Mouse (Mus musculus) neural tube, embryonic 11.5 days (tissue): Measurements from ENCODE around the gene Bhlhe41. TPM values are rescaled to one million over a fixed set of nuclear protein-coding genes. Genes with fewer than 3 reads are reported as not detected.

Source experiments
- ATAC-seq: fragments of 200-750 bp; cut with Nextera tagmentation; 2 replicates; pipeline ENCODE4 v1.8.0; 2017; ENCODE audit warnings: moderate number of reproducible peaks, mild to moderate bottlenecking, moderate TSS enrichment, moderate library complexity; ENCODE audit not compliant: insufficient read depth, low FRiP score, low TSS enrichment
- DNase-seq: peaks from one replicate; pipeline ENCODE4 v3.0.0-alpha.2; 2015; ENCODE audit warnings: low spot score
- H3K27ac ChIP-seq: fragments of 300-500 bp; sonication (generic); 2 replicates; pipeline ENCODE4 v1.5.1; 2014; ENCODE audit warnings: low read depth, mild to moderate bottlenecking, low read length
- H3K27me3 ChIP-seq: fragments of 300-500 bp; sonication (generic); 2 replicates; pipeline ENCODE4 v1.6.1; 2014; ENCODE audit warnings: mild to moderate bottlenecking, low read length, mixed read lengths; ENCODE audit not compliant: control insufficient read depth, insufficient read depth
- H3K36me3 ChIP-seq: fragments of 300-500 bp; sonication (generic); 2 replicates; pipeline ENCODE4 v1.6.1; 2014; ENCODE audit warnings: mild to moderate bottlenecking, low read length, moderate library complexity, mixed read lengths; ENCODE audit not compliant: control insufficient read depth, insufficient read depth
- H3K4me1 ChIP-seq: fragments of 300-500 bp; sonication (generic); 2 replicates; pipeline ENCODE4 v1.6.1; 2014; ENCODE audit warnings: low read length, mixed read lengths; ENCODE audit not compliant: control insufficient read depth, insufficient read depth
- H3K4me2 ChIP-seq: fragments of 300-500 bp; sonication (generic); 2 replicates; pipeline ENCODE4 v1.6.1; 2014; ENCODE audit warnings: low read depth, mild to moderate bottlenecking, moderate library complexity
- H3K4me3 ChIP-seq: fragments of 300-500 bp; sonication (generic); 2 replicates; pipeline ENCODE4 v1.5.1; 2014; ENCODE audit warnings: low read depth, low read length
- H3K9ac ChIP-seq: fragments of 300-500 bp; sonication (generic); 2 replicates; pipeline ENCODE4 v1.6.1; 2014; ENCODE audit warnings: mild to moderate bottlenecking, low read length
- H3K9me3 ChIP-seq: fragments of 300-500 bp; sonication (generic); 2 replicates; pipeline ENCODE4 v1.6.1; 2016; ENCODE audit warnings: low read length; ENCODE audit not compliant: control insufficient read depth
- WGBS: fragments of 180-500 bp; shearing (Covaris S2); extraction: QIAGEN DNeasy Blood & Tissue Kit; methylation state at CpG from one replicate; pipeline ENCODE4 v1.1.7; 2014; 5-methylcytosine and 5-hydroxymethylcytosine counted together
- polyA plus RNA-seq: library from polyadenylated mRNA; unstranded; fragments of >200 nt; fragmentation: Nextera tagmentation; extraction: Ambion mirVana; gene quantifications from 2 replicates; pipeline ENCODE4 v1.2.1, GENCODE M21; 2014

The Bhlhe41 gene
- polyA plus RNA-seq, 1 experiment from 2014 or later = 1.0 TPM

- H3K4me3 ChIP-seq = no peak overlapping the region
- no peaks in the 10 kb centered on the region for H3K9me3 ChIP-seq
- H3K36me3 ChIP-seq = no peaks in the 10 kb centered on the region
- DNase-seq (no peak), ATAC-seq (no peak)
- H3K4me1 ChIP-seq = no peaks in the 10 kb centered on the region
- no peak overlapping the region for H3K9ac ChIP-seq
- H3K27me3 ChIP-seq = no peaks in the 10 kb centered on the region
- WGBS = 89% methylated on average over 9 of the region's 9 CpGs
- no peak overlapping the region for H3K27ac ChIP-seq
- no peak overlapping the region for H3K4me2 ChIP-seq
Observed at GRCm38 (mm10) chr6:145876986-145877735, 11.8 kb upstream of the Bhlhe41 start.

GRCm38 (mm10) chr6:145873354-145873753, 8.0 kb upstream of the Bhlhe41 start:
- no peak overlapping the region for H3K4me2 ChIP-seq
- H3K27me3 ChIP-seq = no peaks in the 10 kb centered on the region
- 87% methylated on average over 8 of the region's 8 CpGs for WGBS

GRCm38 (mm10) chr6:145872010-145872409, 6.7 kb upstream of the Bhlhe41 start:
- Histone ChIP-seq H3K27me3 (0 out of 2 replicates have a peak, but pooled peaks cover 6% of the 10 kb centered on the region), H3K27ac (no peak overlapping the region), H3K9me3 (no peaks in the 10 kb centered on the region), H3K4me1 (no peaks in the 10 kb centered on the region), H3K4me2 (no peak overlapping the region), H3K9ac (no peak overlapping the region), H3K36me3 (no peaks in the 10 kb centered on the region), H3K4me3 (no peak overlapping the region)
- ATAC-seq (no peak), DNase-seq (no peak)
- 95% methylated on average over 7 of the region's 7 CpGs for WGBS

More at GRCm38 (mm10) chr6:145873354-145873753, 8.0 kb upstream of the Bhlhe41 start:
- Histone ChIP-seq H3K36me3 (no peaks in the 10 kb centered on the region), H3K4me3 (no peak overlapping the region), H3K4me1 (no peaks in the 10 kb centered on the region), H3K27ac (no peak overlapping the region), H3K9ac (no peak overlapping the region), H3K9me3 (no peaks in the 10 kb centered on the region)
- ATAC-seq (no peak), DNase-seq (no peak)

GRCm38 (mm10) chr6:145870991-145871390, 5.6 kb upstream of the Bhlhe41 start:
- Histone ChIP-seq H3K27me3 (peaks cover 12% of the 10 kb centered on the region), H3K4me2 (no peak overlapping the region), H3K4me1 (peaks cover 5% of the 10 kb centered on the region; the same call in 1 of the 2 replicates), H3K36me3 (no peaks in the 10 kb centered on the region), H3K4me3 (no peak overlapping the region), H3K27ac (no peak overlapping the region), H3K9ac (no peak overlapping the region), H3K9me3 (no peaks in the 10 kb centered on the region)
- DNase-seq (no peak), ATAC-seq (no peak)
- 72% methylated on average over 4 of the region's 4 CpGs for WGBS

GRCm38 (mm10) chr6:145867111-145867510, 1.8 kb upstream of the Bhlhe41 start:
- DNase-seq = no peak
- H3K4me3 ChIP-seq = no peak overlapping the region
- H3K4me2 ChIP-seq = no peak overlapping the region
- no peak overlapping the region for H3K9ac ChIP-seq
- H3K27ac ChIP-seq = no peak overlapping the region
- WGBS = 66% methylated on average over 3 of the region's 3 CpGs
- no peaks in the 10 kb centered on the region for H3K9me3 ChIP-seq
- peaks cover 15% of the 10 kb centered on the region for H3K4me1 ChIP-seq
- ATAC-seq = no peak
- H3K27me3 ChIP-seq = peaks cover 49% of the 10 kb centered on the region
- no peaks in the 10 kb centered on the region for H3K36me3 ChIP-seq

- peak overlapping the region; percentile 98 for H3K4me2 ChIP-seq
- peaks cover 15% of the 10 kb centered on the region for H3K4me1 ChIP-seq
- peak overlapping the region; percentile 56 for H3K9ac ChIP-seq
- no peaks in the 10 kb centered on the region for H3K9me3 ChIP-seq
- WGBS = under 1% methylated on average over 69 of the region's 69 CpGs
- H3K36me3 ChIP-seq = no peaks in the 10 kb centered on the region
- H3K4me3 ChIP-seq = peak overlapping the region; percentile 52
- ATAC-seq (peak; percentile 60; the same call in 1 of the 2 replicates), DNase-seq (peak; percentile 70)
- peaks cover 55% of the 10 kb centered on the region for H3K27me3 ChIP-seq
- H3K27ac ChIP-seq = no peak overlapping the region
Observed at GRCm38 (mm10) chr6:145865886-145866851, 811 bp upstream of the Bhlhe41 start.

GRCm38 (mm10) chr6:145864171-145864570, 1.2 kb downstream of the Bhlhe41 start:
- H3K27me3 ChIP-seq = peaks cover 55% of the 10 kb centered on the region
- peak overlapping the region; percentile 98 for H3K4me2 ChIP-seq
- ATAC-seq (no peak), DNase-seq (no peak)
- 2% methylated on average over 8 of the region's 8 CpGs for WGBS
- no peaks in the 10 kb centered on the region for H3K36me3 ChIP-seq
- H3K4me3 ChIP-seq = peak overlapping the region; percentile 53
- H3K27ac ChIP-seq = no peak overlapping the region
- H3K4me1 ChIP-seq = peaks cover 15% of the 10 kb centered on the region
- no peak overlapping the region; the same call in 1 of the 2 replicates for H3K9ac ChIP-seq
- no peaks in the 10 kb centered on the region for H3K9me3 ChIP-seq

GRCm38 (mm10) chr6:145863065-145863971, 2.0 kb downstream of the Bhlhe41 start:
- Histone ChIP-seq H3K27me3 (peaks cover 55% of the 10 kb centered on the region), H3K9ac (peak overlapping the region; percentile 52), H3K27ac (no peak overlapping the region), H3K4me2 (peak overlapping the region; percentile 98), H3K4me1 (peaks cover 15% of the 10 kb centered on the region), H3K4me3 (peak overlapping the region; percentile 53), H3K36me3 (no peaks in the 10 kb centered on the region), H3K9me3 (no peaks in the 10 kb centered on the region)
- under 1% methylated on average over 99 of the region's 105 CpGs for WGBS
- ATAC-seq = peak; percentile 55; the same call in 1 of the 2 replicates
- DNase-seq = peak; percentile 72
